Mouse (Mus musculus) G1E (cell line): ENCODE measurements at regions not wholly inside any gene's neighbourhood (a gene's known extent, or its start where the extent isn't known, plus 50 kb on each side); places are given as distances from the start of the nearest gene placed in this dataset.

Experiments
- ATAC-seq: 2 replicates; pipeline ENCODE4 v1.8.0; 2016; ENCODE audit warnings: mild to moderate bottlenecking; ENCODE audit not compliant: insufficient number of reproducible peaks, poor library complexity, low FRiP score, severe bottlenecking; ENCODE audit errors: extremely low read depth
- DNase-seq: peaks from one replicate; pipeline ENCODE4 v3.0.0; 2012; ENCODE audit warnings: low spot score
- H3K27me3 ChIP-seq: 2 replicates; pipeline ENCODE4 v1.6.1; 2012; ENCODE audit warnings: mild to moderate bottlenecking, low read length, inconsistent platforms; ENCODE audit not compliant: insufficient read depth
- H3K36me3 ChIP-seq: replicated peaks from 2 replicates; pipeline ENCODE3; 2012; ENCODE audit warnings: mild to moderate bottlenecking, inconsistent platforms
- H3K4me1 ChIP-seq: 2 replicates; pipeline ENCODE4 v1.6.1; 2012; ENCODE audit warnings: low read depth, low read length, inconsistent platforms, mixed read lengths; ENCODE audit not compliant: insufficient read depth
- H3K4me3 ChIP-seq: 2 replicates; pipeline ENCODE4 v1.5.1; 2012; ENCODE audit warnings: low read depth, mild to moderate bottlenecking, inconsistent platforms, low read length, moderate library complexity, mixed read lengths
- H3K9me3 ChIP-seq: replicated peaks from 2 replicates; pipeline ENCODE4 v1.6.1; 2012; ENCODE audit warnings: inconsistent platforms
- CTCF ChIP-seq: IDR thresholded peaks from 2 replicates; pipeline ENCODE4 v1.5.1; 2012; ENCODE audit warnings: low read depth, low read length, inconsistent platforms, mixed read lengths
- GATA1 ChIP-seq: IDR thresholded peaks from 2 replicates; pipeline ENCODE4 v1.6.1; 2012; ENCODE audit warnings: borderline replicate concordance, low read length, inconsistent platforms, mixed read lengths
- GATA2 ChIP-seq: IDR thresholded peaks from 2 replicates; pipeline ENCODE4 v1.6.1; 2012; ENCODE audit warnings: low read depth, low read length, inconsistent platforms, borderline replicate concordance
- POLR2AphosphoS5 ChIP-seq: IDR thresholded peaks from 2 replicates; pipeline ENCODE4 v1.6.1; 2012; ENCODE audit warnings: low read depth, low read length, inconsistent platforms; ENCODE audit not compliant: insufficient replicate concordance
- TAL1 ChIP-seq: conservative IDR thresholded peaks from 2 replicates; pipeline ENCODE4 v1.6.1; 2012; ENCODE audit warnings: low read depth, low read length, inconsistent platforms, mixed read lengths

DNA sequence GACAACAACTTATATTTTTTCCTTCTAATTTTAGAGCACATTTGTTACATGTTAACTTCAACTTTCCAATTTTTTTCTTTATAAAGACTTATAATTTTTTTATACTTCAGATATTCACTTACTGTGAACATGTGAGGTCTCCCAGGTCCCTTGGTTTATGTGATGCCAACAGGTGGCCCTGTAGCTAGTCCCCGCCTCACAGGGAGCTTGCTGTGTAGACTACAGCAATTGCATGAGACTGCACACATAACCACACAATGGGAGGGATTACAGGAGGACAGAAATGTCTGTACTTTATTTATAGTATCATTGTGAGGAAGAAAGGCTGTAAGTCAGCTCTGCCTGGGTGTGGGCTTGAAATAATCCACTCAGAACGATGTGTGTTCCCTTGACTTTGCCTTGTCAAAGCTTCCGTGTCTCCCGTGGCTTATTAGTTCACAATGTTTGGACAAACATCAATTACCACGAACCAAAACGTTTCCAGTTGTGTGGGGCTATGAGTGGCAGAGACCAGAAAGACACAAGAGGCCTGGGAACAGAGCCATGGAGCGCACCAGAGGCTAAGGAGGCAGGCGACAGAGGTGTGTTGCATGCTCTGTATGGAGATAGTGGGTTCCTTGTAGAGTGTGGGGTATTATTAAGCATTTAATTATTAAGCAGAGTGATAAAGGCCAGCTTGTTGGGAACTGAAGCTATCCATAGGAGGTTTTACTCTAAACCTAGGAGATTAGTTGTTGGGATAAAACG is 136.6 kb upstream of the Gm5148 start:
- TF ChIP-seq POLR2AphosphoS5 = no peak
- no peak for TF ChIP-seq GATA2
- TF ChIP-seq GATA1 = no peak
- TF ChIP-seq TAL1 = no peak
- TF ChIP-seq CTCF = no peak
- DNase-seq = no peak
- Histone ChIP-seq H3K9me3 (no peaks in the 10 kb centered on the region), H3K4me1 (no peaks in the 10 kb centered on the region), H3K4me3 (no peak overlapping the region), H3K27me3 (0 out of 2 replicates have a peak, but pooled peaks cover 5% of the 10 kb centered on the region), H3K36me3 (no peaks in the 10 kb centered on the region)
- ATAC-seq = no peak

DNA sequence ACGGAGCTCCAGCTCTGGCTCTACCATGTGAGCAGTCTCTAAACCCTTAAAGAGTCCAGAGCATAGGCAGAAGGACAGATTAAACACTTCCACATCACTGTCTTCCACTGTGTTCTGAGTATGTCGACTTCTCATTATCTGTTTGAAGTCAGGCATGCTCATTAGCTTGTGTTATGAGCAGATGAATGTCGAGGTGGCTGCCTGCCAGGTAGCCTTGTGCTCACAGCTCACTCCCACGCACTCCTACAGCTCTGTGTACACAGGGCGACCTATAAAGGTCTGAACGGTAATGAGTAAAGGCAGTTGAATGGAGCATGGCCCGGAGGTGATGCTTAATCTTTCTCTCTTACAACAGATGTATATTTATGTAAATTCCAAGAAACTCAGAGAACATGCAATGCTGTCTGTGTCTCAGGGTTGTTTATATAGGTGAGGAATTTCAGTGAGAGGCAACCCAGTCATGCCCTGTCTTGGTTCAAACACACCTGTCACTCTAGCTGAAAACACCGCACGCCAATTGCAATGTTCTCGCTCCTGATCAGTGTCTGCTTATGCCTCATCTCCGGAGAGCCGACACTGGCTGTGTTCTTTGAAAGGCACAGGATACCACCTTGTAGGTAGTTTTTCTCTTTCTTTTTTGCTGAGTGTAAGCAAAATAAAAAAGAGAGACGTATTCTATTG is 135.9 kb upstream of the Gm5148 start:
- H3K9me3 ChIP-seq = no peaks in the 10 kb centered on the region
- H3K27me3 ChIP-seq = 0 out of 2 replicates have a peak, but pooled peaks cover 5% of the 10 kb centered on the region
- H3K4me3 ChIP-seq = no peak overlapping the region
- peak; percentile 4 for DNase-seq
- no peak for ATAC-seq
- no peaks in the 10 kb centered on the region for H3K4me1 ChIP-seq
- H3K36me3 ChIP-seq = no peaks in the 10 kb centered on the region
- TF ChIP-seq TAL1 = no peak

DNA sequence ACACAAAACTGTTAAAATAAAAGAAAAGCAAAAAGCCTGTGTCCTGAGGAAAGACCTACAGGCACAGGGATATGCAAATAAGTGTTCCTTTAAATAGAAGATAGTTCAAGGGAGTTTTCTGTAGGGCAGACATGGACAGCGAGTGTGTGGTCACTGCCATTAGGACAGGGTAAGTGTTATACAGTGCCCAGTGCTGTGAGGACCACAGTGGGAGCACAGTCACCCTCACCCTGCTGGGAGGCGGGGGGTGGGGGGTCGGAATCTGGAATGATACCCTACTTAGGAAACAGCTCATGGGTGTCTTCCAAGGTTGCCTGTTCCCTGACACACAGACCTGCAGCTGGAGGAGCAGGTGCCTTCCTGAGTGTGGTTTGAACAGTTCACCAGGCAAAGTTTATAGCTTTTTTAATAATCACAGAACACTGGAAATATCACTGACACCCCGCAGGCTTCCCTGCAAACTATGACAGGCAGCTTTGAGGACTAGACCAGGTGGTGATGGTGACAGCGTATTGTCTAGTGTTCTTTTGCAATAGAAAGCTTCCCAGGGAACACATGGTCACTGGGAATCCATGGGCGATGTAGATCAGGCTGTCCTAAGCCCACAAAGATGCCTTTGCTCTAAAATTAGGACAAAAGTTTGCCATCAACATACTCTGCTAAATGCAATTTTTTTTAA is 134.5 kb upstream of the Gm5148 start:
- ATAC-seq (no peak), DNase-seq (no peak)
- Histone ChIP-seq H3K36me3 (no peaks in the 10 kb centered on the region), H3K9me3 (no peaks in the 10 kb centered on the region), H3K4me1 (no peaks in the 10 kb centered on the region), H3K4me3 (no peak overlapping the region), H3K27me3 (0 out of 2 replicates have a peak, but pooled peaks cover 5% of the 10 kb centered on the region)
- TF ChIP-seq GATA2 (no peak), TAL1 (no peak), CTCF (no peak), GATA1 (no peak)

DNA sequence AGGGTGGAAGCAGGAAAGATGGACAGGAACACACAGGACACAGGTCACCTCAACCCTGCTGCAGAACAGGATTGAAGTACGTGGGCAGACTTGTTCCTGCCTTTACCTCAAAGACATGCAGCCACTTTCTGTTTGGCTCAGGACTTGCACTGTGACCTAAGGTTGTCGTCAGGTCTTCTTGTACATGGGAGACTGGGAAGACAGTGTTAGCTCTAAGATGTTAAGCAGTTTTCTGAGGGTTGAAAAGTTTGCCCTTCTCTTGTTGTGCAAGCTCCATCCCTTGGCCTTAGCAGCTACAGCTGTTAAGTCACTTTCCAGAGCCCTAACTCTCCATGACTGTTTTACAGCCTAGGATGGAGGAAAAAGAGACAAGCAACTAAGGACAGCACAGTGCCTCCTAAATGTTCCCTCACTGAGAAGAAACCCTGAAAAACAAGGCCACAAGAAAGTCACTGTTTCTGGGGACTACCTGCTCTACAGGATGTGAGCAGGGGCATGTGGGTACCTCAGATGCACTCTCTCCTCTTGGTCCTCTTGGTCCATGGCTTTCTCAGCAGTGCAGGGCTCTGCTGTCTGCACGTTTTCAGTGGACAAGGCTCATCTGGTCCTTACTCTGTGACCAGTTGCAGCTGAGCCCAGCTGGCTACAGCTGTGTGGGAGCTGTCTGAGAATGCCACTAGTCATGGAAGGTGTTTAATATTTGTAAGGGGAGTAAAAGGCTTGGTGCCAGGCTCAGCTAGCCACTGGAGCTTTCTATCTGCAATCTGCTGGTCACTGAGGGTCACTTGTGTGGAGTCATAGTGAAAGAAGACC is 122.1 kb upstream of the Gm5148 start:
- no peak for DNase-seq
- no peak for TF ChIP-seq GATA1
- TF ChIP-seq TAL1 = no peak
- TF ChIP-seq CTCF = no peak
- TF ChIP-seq POLR2AphosphoS5 = no peak
- peaks cover 22% of the 10 kb centered on the region; the same call in 1 of the 2 replicates for H3K27me3 ChIP-seq
- ATAC-seq = no peak
- no peaks in the 10 kb centered on the region for H3K9me3 ChIP-seq
- no peaks in the 10 kb centered on the region for H3K36me3 ChIP-seq
- H3K4me3 ChIP-seq = no peak overlapping the region
- no peaks in the 10 kb centered on the region for H3K4me1 ChIP-seq

DNA sequence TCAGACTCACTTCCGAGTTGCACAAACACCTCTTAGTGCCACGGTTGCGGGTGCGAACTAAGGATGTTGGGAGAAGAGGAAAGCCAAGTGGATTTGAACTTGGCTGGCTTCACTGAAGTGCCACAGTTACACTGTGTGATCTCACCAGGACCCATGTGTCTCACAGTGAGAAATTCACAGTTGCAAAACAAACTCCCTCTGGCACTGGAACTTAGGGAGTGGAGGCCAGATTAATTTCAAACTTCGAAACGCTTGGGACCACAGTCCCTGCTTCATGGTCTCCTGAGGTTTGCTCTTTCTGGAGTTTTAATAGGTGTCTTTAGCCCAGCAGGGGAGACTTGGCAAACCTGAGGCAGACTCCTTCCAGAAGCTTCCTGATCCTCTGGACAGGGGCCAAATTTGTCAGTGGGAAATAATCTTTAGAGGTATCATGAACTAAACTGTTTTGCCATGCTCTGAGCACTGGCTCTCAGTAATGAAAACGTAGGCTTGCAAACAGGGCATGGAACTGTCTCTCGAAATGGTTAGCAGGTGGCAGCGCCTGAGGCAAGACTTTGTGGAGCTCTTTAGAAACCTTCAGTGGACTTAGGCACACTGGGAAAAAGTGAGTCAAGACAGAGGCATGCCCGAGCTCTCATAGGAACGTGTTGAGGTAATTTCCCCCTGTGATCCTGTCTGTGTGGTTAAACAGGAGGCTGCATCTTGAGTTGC is 121.2 kb upstream of the Gm5148 start:
- Histone ChIP-seq H3K27me3 (peaks cover 28% of the 10 kb centered on the region), H3K4me3 (no peak overlapping the region), H3K36me3 (no peaks in the 10 kb centered on the region), H3K9me3 (no peaks in the 10 kb centered on the region), H3K4me1 (no peaks in the 10 kb centered on the region)
- DNase-seq = no peak
- TF ChIP-seq GATA2 (no peak), POLR2AphosphoS5 (no peak), CTCF (no peak), GATA1 (no peak), TAL1 (no peak)
- ATAC-seq = no peak

DNA sequence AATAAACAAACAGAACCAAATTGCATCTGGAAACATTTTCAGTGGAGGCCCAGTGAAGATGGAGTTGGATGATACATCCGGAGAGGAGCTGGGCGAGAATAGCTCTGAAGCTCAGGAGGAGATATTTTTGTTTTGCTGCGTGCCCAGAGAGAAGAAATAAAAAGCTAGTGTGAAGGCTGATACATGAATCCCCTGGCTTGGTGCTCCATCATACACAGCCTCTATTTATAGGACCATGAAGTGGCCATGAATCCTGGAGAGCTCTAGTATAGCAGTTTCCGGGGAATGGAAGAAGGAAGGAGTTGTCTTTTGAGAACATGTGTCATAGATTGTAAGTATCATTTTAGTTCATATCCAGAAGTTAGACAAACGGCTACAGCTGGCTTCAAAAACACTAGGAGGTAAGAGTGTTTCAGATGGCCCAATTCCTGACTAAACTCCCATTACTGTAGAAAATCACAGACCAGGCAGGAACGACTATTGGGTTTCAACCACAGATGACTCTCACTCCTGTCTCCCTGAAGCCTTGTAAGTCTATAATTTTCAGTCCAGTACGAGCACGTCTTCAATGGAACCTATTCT is 120.5 kb upstream of the Gm5148 start:
- ATAC-seq (no peak), DNase-seq (no peak)

More for the DNA sequence above, 120.5 kb upstream of the Gm5148 start:
- H3K4me3 ChIP-seq = no peak overlapping the region
- no peaks in the 10 kb centered on the region for H3K9me3 ChIP-seq
- no peaks in the 10 kb centered on the region for H3K36me3 ChIP-seq
- H3K4me1 ChIP-seq = no peaks in the 10 kb centered on the region
- peaks cover 28% of the 10 kb centered on the region for H3K27me3 ChIP-seq
- TF ChIP-seq GATA1 (no peak), TAL1 (no peak), CTCF (no peak), POLR2AphosphoS5 (no peak)
